Comparison of ENCODE assay signal across 8 mouse cellular contexts in the genomic region with DNA sequence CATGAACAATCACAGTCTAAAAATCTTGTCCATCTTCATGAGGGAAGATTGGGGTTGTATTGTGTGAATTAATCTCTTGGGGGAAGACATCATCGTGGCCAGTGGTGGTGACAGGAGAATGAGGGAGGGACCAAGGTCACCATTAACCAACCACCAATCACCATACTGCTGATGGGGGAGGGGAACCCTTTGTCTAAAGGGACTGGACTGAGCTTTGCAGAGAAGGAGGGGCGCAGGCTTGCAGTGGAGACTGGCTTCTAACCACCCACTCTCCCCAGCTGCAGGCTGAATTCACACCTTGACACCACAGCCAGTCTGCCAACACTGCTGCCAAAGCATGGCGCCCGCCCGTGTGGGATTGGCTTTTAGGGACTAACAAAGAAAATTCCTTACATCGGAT. TPM values are rescaled to one million over a fixed set of nuclear protein-coding genes. Genes with fewer than 3 reads are reported as not detected.
A peak's percentile ranks its signal among the peaks of the same experiment; 100 is the strongest.
DNase-seq lines count a peak whose midpoint lies in the region; ATAC-seq and TF ChIP-seq lines count a peak whose summit lies in the region.

No protein-coding gene starts in this region.

- dilution Hi-C loops in CH12.LX (cut with MboI; ENCODE audit: extremely low pct_ligation_motif_present, extremely low pct_unique_long_range_greater_than_20kb, low sequenced_read_pairs), result no loop called here

- DNase-seq in heart, embryonic 10.5 days (ENCODE audit: low spot score), result peak; percentile 75
- no peak for DNase-seq in heart, adult 18-20 months
- DNase-seq in CH12.LX (ENCODE audit: extremely low read depth), result peak; percentile 6
- peak; percentile 69 for DNase-seq in forebrain, embryonic 11.5 days (ENCODE audit: low spot score)
- no peak for DNase-seq in left cerebral cortex, adult 11 months (ENCODE audit: low spot score)
- no peak for DNase-seq in thymus, postnatal 25 days
- no peak for DNase-seq in thymus, adult 2 months

- H3K9ac ChIP-seq in CH12.LX (ENCODE audit: insufficient read depth, low read depth), result no peak overlapping the region
- no peak overlapping the region for H3K9ac ChIP-seq in forebrain, embryonic 11.5 days (ENCODE audit: low read length)
- no peak overlapping the region for H3K9ac ChIP-seq in limb, embryonic 15.5 days

- no peaks in the 10 kb centered on the region for H3K9me3 ChIP-seq in heart, embryonic 10.5 days
- no peaks in the 10 kb centered on the region for H3K9me3 ChIP-seq in CH12.LX (replicated peaks; ENCODE audit: low read length)
- no peaks in the 10 kb centered on the region for H3K9me3 ChIP-seq in forebrain, embryonic 11.5 days (ENCODE audit: control insufficient read depth, low read length)
- no peaks in the 10 kb centered on the region for H3K9me3 ChIP-seq in limb, embryonic 15.5 days

- TF ChIP-seq EP300 in CH12.LX (IDR thresholded peaks at IDR 0.05; ENCODE audit: low read length), result no peak

- no peaks in the 10 kb centered on the region for H3K79me2 ChIP-seq in CH12.LX (replicated peaks; ENCODE audit: control insufficient read depth, extremely low read depth, insufficient read depth, poor library complexity, severe bottlenecking)

- peaks cover 8% of the 10 kb centered on the region for H3K36me3 ChIP-seq in heart, embryonic 10.5 days
- peaks cover 37 to 69% of the 10 kb centered on the region in 2 experiments for H3K36me3 ChIP-seq in CH12.LX (replicated peaks in 1 of 2; ENCODE audit: control insufficient read depth in 1 of 2, insufficient read depth in 1 of 2, low read length in 1 of 2)
- H3K36me3 ChIP-seq in forebrain, embryonic 11.5 days (ENCODE audit: control insufficient read depth, insufficient read depth, low read length), result no peaks in the 10 kb centered on the region; the same call in 1 of the 2 replicates
- H3K36me3 ChIP-seq in limb, embryonic 15.5 days, result peaks cover 22% of the 10 kb centered on the region
- no peaks in the 10 kb centered on the region for H3K36me3 ChIP-seq in thymus, adult 2 months (ENCODE audit: control insufficient read depth, insufficient read depth, low read length)

- peaks cover 13% of the 10 kb centered on the region; the same call in 1 of the 2 replicates for H3K27me3 ChIP-seq in heart, embryonic 10.5 days (ENCODE audit: insufficient read depth, poor library complexity, severe bottlenecking)
- H3K27me3 ChIP-seq in CH12.LX (replicated peaks), result no peaks in the 10 kb centered on the region
- no peaks in the 10 kb centered on the region for H3K27me3 ChIP-seq in forebrain, embryonic 11.5 days (ENCODE audit: control insufficient read depth, insufficient read depth, low read length)
- no peaks in the 10 kb centered on the region for H3K27me3 ChIP-seq in limb, embryonic 15.5 days
- H3K27me3 ChIP-seq in thymus, adult 2 months (ENCODE audit: control insufficient read depth, insufficient read depth, low read length), result no peaks in the 10 kb centered on the region

- WGBS in heart, embryonic 10.5 days, result 40% methylated on average over 6 of the region's 6 CpGs
- 33% methylated on average over 6 of the region's 6 CpGs for WGBS in forebrain, embryonic 11.5 days
- WGBS in limb, embryonic 15.5 days, result 36% methylated on average over 6 of the region's 6 CpGs
- 76% methylated on average over 6 of the region's 6 CpGs for WGBS in thymus, adult 2 months

- H3K4me3 ChIP-seq in heart, embryonic 10.5 days, result no peak overlapping the region
- H3K4me3 ChIP-seq in CH12.LX (replicated peaks in 1 of 3; ENCODE audit: low read depth in 2 of 3, low read length in 2 of 3, poor library complexity in 1 of 3), result no peak overlapping the region
- no peak overlapping the region for H3K4me3 ChIP-seq in forebrain, embryonic 11.5 days (ENCODE audit: low read depth, low read length)
- H3K4me3 ChIP-seq in limb, embryonic 15.5 days, result no peak overlapping the region
- no peak overlapping the region for H3K4me3 ChIP-seq in thymus, adult 2 months (ENCODE audit: control insufficient read depth, insufficient read depth, low read length)

- H3K4me1 ChIP-seq in heart, embryonic 10.5 days, result peaks cover 30% of the 10 kb centered on the region
- H3K4me1 ChIP-seq in CH12.LX (ENCODE audit: control insufficient read depth in 1 of 2, insufficient read depth in 2 of 2), result no peaks in the 10 kb centered on the region
- H3K4me1 ChIP-seq in forebrain, embryonic 11.5 days (replicated peaks; ENCODE audit: control insufficient read depth, insufficient read depth, low read length), result 0 out of 2 replicates have a peak, but pooled peaks cover 2% of the 10 kb centered on the region
- H3K4me1 ChIP-seq in limb, embryonic 15.5 days, result peaks cover 14% of the 10 kb centered on the region
- H3K4me1 ChIP-seq in thymus, adult 2 months (replicated peaks; ENCODE audit: control insufficient read depth, insufficient read depth, low read length), result no peaks in the 10 kb centered on the region

- H3K4me2 ChIP-seq in CH12.LX (ENCODE audit: insufficient read depth, low read depth, poor library complexity, severe bottlenecking), result no peak overlapping the region
- peak overlapping the region; percentile 5; the same call in 1 of the 2 replicates for H3K4me2 ChIP-seq in forebrain, embryonic 11.5 days (ENCODE audit: low read depth, low read length, severe bottlenecking)
- peak overlapping the region; percentile 32; the same call in 1 of the 2 replicates for H3K4me2 ChIP-seq in limb, embryonic 15.5 days

- no peak for TF ChIP-seq CTCF in CH12.LX (conservative IDR thresholded peaks at IDR 0.05 in 1 of 2, IDR thresholded peaks at IDR 0.05 in 1 of 2; ENCODE audit: low read depth in 2 of 2, low read length in 2 of 2)
- no peak for TF ChIP-seq CTCF in thymus, adult 2 months (IDR thresholded peaks at IDR 0.05; ENCODE audit: borderline replicate concordance, control insufficient read depth, extremely low read depth, insufficient read depth, low read length, poor library complexity)

- TF ChIP-seq RAD21 in CH12.LX (IDR thresholded peaks at IDR 0.05; ENCODE audit: low read depth, low read length), result no peak

- in situ Hi-C loops in CH12.LX (cut with MboI; ENCODE audit: low pct_ligation_motif_present, low pct_unique_long_range_greater_than_20kb, low sequenced_read_pairs), result no loop called here

- peak; percentile 90 for ATAC-seq in forebrain, embryonic 11.5 days (replicated peaks; ENCODE audit: low FRiP score)
- no peak for ATAC-seq in limb, embryonic 15.5 days (ENCODE audit: insufficient number of reproducible peaks, low FRiP score, low TSS enrichment, low read depth)

- no peak for TF ChIP-seq POLR2A in CH12.LX (IDR thresholded peaks at IDR 0.05; ENCODE audit: low read depth, low read length)
- no peak for TF ChIP-seq POLR2A in thymus, adult 2 months (IDR thresholded peaks at IDR 0.05; ENCODE audit: control insufficient read depth, extremely low read depth, insufficient read depth, low read length, poor library complexity)

- H3K27ac ChIP-seq in heart, embryonic 10.5 days, result no peak overlapping the region
- no peak overlapping the region for H3K27ac ChIP-seq in CH12.LX (ENCODE audit: insufficient read depth, low read depth)
- H3K27ac ChIP-seq in forebrain, embryonic 11.5 days (ENCODE audit: low read depth, low read length), result peak overlapping the region; percentile 20; the same call in 1 of the 2 replicates
- peak overlapping the region; percentile 35; the same call in 1 of the 2 replicates for H3K27ac ChIP-seq in limb, embryonic 15.5 days
- no peak overlapping the region for H3K27ac ChIP-seq in thymus, adult 2 months (ENCODE audit: control insufficient read depth, insufficient read depth, low read length)

TF ChIP-seq in CH12.LX, 34 proteins besides CTCF, POLR2A, EP300 and RAD21 (continues in another document):
- no peak for TF ChIP-seq ELF1 (IDR thresholded peaks at IDR 0.05; ENCODE audit: low read depth, low read length)
- TF ChIP-seq NRF1 (IDR thresholded peaks at IDR 0.05; ENCODE audit: low read depth, low read length), result no peak
- TF ChIP-seq UBTF (IDR thresholded peaks at IDR 0.05; ENCODE audit: low read depth, low read length), result no peak

RNA-seq across cellular contexts. Expression of gene Gm3448, which starts 24.7 kb away (rescaled TPM):
- 2.7 and 3.2 TPM in 2 replicates for polyA plus RNA-seq in heart, embryonic 10.5 days (2016; fragmentation: Nextera tagmentation; extraction: Ambion mirVana)
- 1 to 10 TPM in 1 of 2 experiments, under 1 TPM in 1; 0.74 to 1.7 TPM for total RNA-seq in heart, adult 18-20 months (2021)
- total RNA-seq in CH12.LX (2012; rRNA removed) (3.9 and 4.2 TPM in 2 replicates), CH12.LX (2014; rRNA removed) (3.8 and 4.8 TPM in 2 replicates)
- 1.2 and 2.0 TPM in 2 replicates for polyA plus RNA-seq in CH12.LX (2012; ENCODE audit: insufficient read length, low read depth)
- 4.2 and 4.6 TPM in 2 replicates for polyA plus RNA-seq in forebrain, embryonic 11.5 days (2014; fragmentation: Nextera tagmentation; extraction: Ambion mirVana)
- polyA plus RNA-seq in limb, embryonic 15.5 days (2015; fragmentation: Nextera tagmentation; extraction: Ambion mirVana), result 3.0 and 3.5 TPM in 2 replicates
- 0.92 and 0.99 TPM in 2 replicates for polyA plus RNA-seq in thymus, adult 2 months (2012; rRNA removed)

RNA-seq across cellular contexts. Expression of gene Tcte3, which starts 24.8 kb away (rescaled TPM):
- 0.60 and 0.83 TPM in 2 replicates for polyA plus RNA-seq in heart, embryonic 10.5 days (2016; fragmentation: Nextera tagmentation; extraction: Ambion mirVana)
- under 1 TPM in 1 of 2 experiments, not detected in 1; 0.44 TPM for total RNA-seq in heart, adult 18-20 months (2021)
- total RNA-seq in CH12.LX (2012; rRNA removed) (1.9 and 2.9 TPM in 2 replicates), CH12.LX (2014; rRNA removed) (1.00 TPM in 1 of 2 replicates, not detected in the other)
- polyA plus RNA-seq in CH12.LX (2012; ENCODE audit: insufficient read length, low read depth), result 4.2 and 5.8 TPM in 2 replicates
- polyA plus RNA-seq in forebrain, embryonic 11.5 days (2014; fragmentation: Nextera tagmentation; extraction: Ambion mirVana), result not detected in 2 replicates
- polyA plus RNA-seq in limb, embryonic 15.5 days (2015; fragmentation: Nextera tagmentation; extraction: Ambion mirVana), result 0.55 TPM in 1 of 2 replicates, not detected in the other
- polyA plus RNA-seq in thymus, adult 2 months (2012; rRNA removed), result not detected in 2 replicates

RNA-seq across cellular contexts. Expression of gene Ermard, which starts 25.1 kb away (rescaled TPM):
- polyA plus RNA-seq in heart, embryonic 10.5 days (2016; fragmentation: Nextera tagmentation; extraction: Ambion mirVana), result 67.6 and 80.2 TPM in 2 replicates
- total RNA-seq in heart, adult 18-20 months (2021), result 10 to 100 TPM; 16.0 to 25.5 TPM
- 37.1 and 38.8 TPM in 2 replicates for total RNA-seq in CH12.LX (2012; rRNA removed)
- total RNA-seq in CH12.LX (2014; rRNA removed), result 32.0 and 45.6 TPM in 2 replicates
- 39.5 and 45.6 TPM in 2 replicates for polyA plus RNA-seq in CH12.LX (2012; ENCODE audit: insufficient read length, low read depth)
- polyA plus RNA-seq in forebrain, embryonic 11.5 days (2014; fragmentation: Nextera tagmentation; extraction: Ambion mirVana), result 98.2 and 107 TPM in 2 replicates
- 61.9 and 65.0 TPM in 2 replicates for polyA plus RNA-seq in limb, embryonic 15.5 days (2015; fragmentation: Nextera tagmentation; extraction: Ambion mirVana)
- 62.0 and 69.0 TPM in 2 replicates for polyA plus RNA-seq in thymus, adult 2 months (2012; rRNA removed)

RNA-seq across cellular contexts. Expression of gene Gm3435, which starts 56.1 kb away (rescaled TPM):
- polyA plus RNA-seq in heart, embryonic 10.5 days (2016; fragmentation: Nextera tagmentation; extraction: Ambion mirVana), result 4.7 and 6.1 TPM in 2 replicates
- 1 to 10 TPM; 1.2 to 1.9 TPM for total RNA-seq in heart, adult 18-20 months (2021)
- total RNA-seq in CH12.LX (2012; rRNA removed) (4.3 and 4.5 TPM in 2 replicates), CH12.LX (2014; rRNA removed) (9.4 and 10.5 TPM in 2 replicates)
- 1.7 and 2.3 TPM in 2 replicates for polyA plus RNA-seq in CH12.LX (2012; ENCODE audit: insufficient read length, low read depth)
- 6.7 and 9.2 TPM in 2 replicates for polyA plus RNA-seq in forebrain, embryonic 11.5 days (2014; fragmentation: Nextera tagmentation; extraction: Ambion mirVana)
- polyA plus RNA-seq in limb, embryonic 15.5 days (2015; fragmentation: Nextera tagmentation; extraction: Ambion mirVana), result 4.8 and 5.5 TPM in 2 replicates
- polyA plus RNA-seq in thymus, adult 2 months (2012; rRNA removed), result 0.99 and 2.0 TPM in 2 replicates

Comparison
In these comparisons a context has a peak if more than half of its experiments do, and no peak if none do; other contexts are left out.
1. DNase-seq: peak in heart, embryonic 10.5 days (single experiment), CH12.LX (single experiment) and forebrain, embryonic 11.5 days (single experiment); none in heart, adult 18-20 months (0 of 2), left cerebral cortex, adult 11 months (single experiment), thymus, postnatal 25 days (single experiment) and thymus, adult 2 months (single experiment).
2. H3K27ac ChIP-seq: peak in forebrain, embryonic 11.5 days (single experiment) and limb, embryonic 15.5 days (single experiment); none in heart, embryonic 10.5 days (single experiment), CH12.LX (single experiment) and thymus, adult 2 months (single experiment).